Mouse (Mus musculus) layer of hippocampus, adult 9-11 months (tissue): ENCODE results near the gene Snx18.

Source experiments
- DNase-seq: peaks from one replicate; pipeline ENCODE4 v3.0.0; 2022

The Snx18 gene

GRCm38 (mm10) chr13:113553603-113554230 is 64.6 kb downstream of the Snx18 start:
- peak; percentile 5 for DNase-seq

GRCm38 (mm10) chr13:113552341-113552740 is 66.0 kb downstream of the Snx18 start:
- no peak for DNase-seq

GRCm38 (mm10) chr13:113550866-113551565 is 67.3 kb downstream of the Snx18 start:
- peak; percentile 4 for DNase-seq

- DNase-seq = no peak
Measured at GRCm38 (mm10) chr13:113549021-113549420, 69.3 kb downstream of the Snx18 start.

- no peak for DNase-seq
Measured at GRCm38 (mm10) chr13:113547807-113548426, 70.4 kb downstream of the Snx18 start.

GRCm38 (mm10) chr13:113542374-113542773 is 76.0 kb downstream of the Snx18 start:
- no peak for DNase-seq
